10 mouse cellular contexts compared by ENCODE assay signal in the genomic region with DNA sequence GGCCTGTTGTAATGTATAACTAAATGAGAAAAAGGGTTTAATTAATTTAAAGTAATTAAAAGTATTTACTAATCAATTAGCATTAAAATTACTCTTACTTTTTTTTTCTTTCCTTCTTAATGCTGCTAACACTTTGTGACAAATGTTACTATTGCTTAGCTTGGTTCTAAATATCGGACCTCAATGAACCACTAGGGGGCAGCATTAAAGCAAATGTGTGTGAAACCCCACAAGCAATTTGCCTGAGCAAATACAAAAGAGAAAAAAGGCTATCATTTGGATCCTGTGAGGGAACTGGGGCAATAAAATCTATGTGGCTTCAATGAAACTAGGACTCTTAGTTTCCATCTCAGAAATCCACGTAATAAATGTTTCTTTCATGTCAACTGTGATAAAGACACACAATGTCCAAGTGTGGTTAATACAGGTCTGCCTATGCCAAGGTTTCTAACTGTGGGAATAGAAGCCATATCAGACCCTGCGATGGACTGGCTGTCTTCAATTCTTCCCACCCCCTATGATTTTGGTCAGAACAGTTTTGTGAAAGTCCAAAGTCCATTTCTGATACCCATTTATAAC. TPM values are rescaled to one million over a fixed set of nuclear protein-coding genes. Genes with fewer than 3 reads are reported as not detected.
A peak's percentile ranks its signal among the peaks of the same experiment; 100 is the strongest.
DNase-seq lines count a peak whose midpoint lies in the region; ATAC-seq and TF ChIP-seq lines count a peak whose summit lies in the region.
"Had no signal": no experiment of that assay in that cellular context is flagged by ENCODE, and none has a peak within 500 bp of the region (broad histone marks: within the 10 kb centered on the region; RNA-seq: fewer than 3 reads in every experiment).

No protein-coding gene starts in this region.

- peak; percentile 64 for TF ChIP-seq CTCF in Patski (IDR thresholded peaks at IDR 0.05)

- no peak overlapping the region for H3K27ac ChIP-seq in hindbrain, embryonic 11.5 days (ENCODE audit: low read depth, low read length)
- no peak overlapping the region for H3K27ac ChIP-seq in hindbrain, embryonic 10.5 days
- H3K27ac ChIP-seq: embryonic facial prominence, embryonic 12.5 days; limb, embryonic 13.5 days had no signal

- H3K9me3 ChIP-seq in hindbrain, embryonic 11.5 days (ENCODE audit: control insufficient read depth, low read length): no peaks in the 10 kb centered on the region
- H3K9me3 ChIP-seq in hindbrain, embryonic 10.5 days: no peaks in the 10 kb centered on the region
- H3K9me3 ChIP-seq: embryonic facial prominence, embryonic 12.5 days; limb, embryonic 13.5 days had no signal

- 0 out of 2 replicates have a peak, but pooled peaks have one; percentile 25 for ATAC-seq in hindbrain, embryonic 11.5 days (ENCODE audit: low FRiP score)
- no peak for ATAC-seq in Patski
- no peak for ATAC-seq in erythroblast, adult 5-6 weeks (replicated peaks; ENCODE audit: low FRiP score, poor library complexity, severe bottlenecking)

- CTCF ChIA-PET in Patski (lab: Charles Lee): interaction anchor here (1.0 to 2.1 kb wide), 4 partner anchors 9 to 103 kb away, joined by 3 to 14 read pairs (median 6); no protein-coding TSS in a partner anchor

- H3K36me3 ChIP-seq in hindbrain, embryonic 11.5 days (ENCODE audit: control insufficient read depth, insufficient read depth, low read length): no peaks in the 10 kb centered on the region
- no peaks in the 10 kb centered on the region for H3K36me3 ChIP-seq in hindbrain, embryonic 10.5 days
- H3K36me3 ChIP-seq: embryonic facial prominence, embryonic 12.5 days; limb, embryonic 13.5 days had no signal

- H3K27me3 ChIP-seq in hindbrain, embryonic 11.5 days (ENCODE audit: control insufficient read depth, insufficient read depth, low read length): peaks cover 11% of the 10 kb centered on the region
- H3K27me3 ChIP-seq in hindbrain, embryonic 10.5 days (ENCODE audit: insufficient read depth, poor library complexity, severe bottlenecking): peaks cover 41% of the 10 kb centered on the region
- no peaks in the 10 kb centered on the region for H3K27me3 ChIP-seq in Patski

- no peak overlapping the region for H3K4me3 ChIP-seq in hindbrain, embryonic 11.5 days (ENCODE audit: low read depth, low read length)
- no peak overlapping the region for H3K4me3 ChIP-seq in hindbrain, embryonic 10.5 days

- peak; percentile 87 for DNase-seq in hindbrain, embryonic 11.5 days (ENCODE audit: low spot score)
- DNase-seq in hindbrain, embryonic 10.5 days (ENCODE audit: low spot score): no peak
- DNase-seq in 416B (ENCODE audit: low read depth): peak; percentile 75
- DNase-seq in Patski (ENCODE audit: low read depth, low spot score): no peak
- peak; percentile 88 for DNase-seq in embryo, embryonic 11 days
- DNase-seq in layer of hippocampus, adult 9-10 months (ENCODE audit: low spot score): peak; percentile 81
- DNase-seq in retina, adult 2 months (ENCODE audit: low read depth, low spot score): peak; percentile 56

- WGBS in hindbrain, embryonic 11.5 days: 25% methylated on average over 3 of the region's 3 CpGs
- WGBS in hindbrain, embryonic 10.5 days: 21% methylated on average over 3 of the region's 3 CpGs

- POLR2A ChIA-PET in Patski (lab: Charles Lee): interaction anchor here (1.2 kb wide), 1 partner anchor 206 kb away, joined by 3 read pairs; no protein-coding TSS in a partner anchor

- no peak overlapping the region for H3K4me2 ChIP-seq in hindbrain, embryonic 11.5 days (replicated peaks; ENCODE audit: low read depth, low read length)

- H3K9ac ChIP-seq in hindbrain, embryonic 11.5 days (ENCODE audit: low read depth, low read length): no peak overlapping the region
- H3K9ac ChIP-seq: embryonic facial prominence, embryonic 12.5 days; limb, embryonic 13.5 days had no signal

- in situ Hi-C loops in Patski (cut with MboI; ENCODE audit: low pct_unique_long_range_greater_than_20kb): loop anchor here (5.0 kb wide), 1 partner anchor 180 kb away; no protein-coding TSS in a partner anchor

- no peaks in the 10 kb centered on the region for H3K4me1 ChIP-seq in hindbrain, embryonic 11.5 days (replicated peaks; ENCODE audit: control insufficient read depth, insufficient read depth, low read length)
- H3K4me1 ChIP-seq in hindbrain, embryonic 10.5 days (replicated peaks): peaks cover 9% of the 10 kb centered on the region; the same call in 1 of the 2 replicates
- H3K4me1 ChIP-seq: embryonic facial prominence, embryonic 12.5 days had no signal

RNA-seq across cellular contexts. Expression of a gene that starts 10.2 kb away (rescaled TPM):
- polyA plus RNA-seq in hindbrain, embryonic 11.5 days (2014; fragmentation: Nextera tagmentation; extraction: Ambion mirVana): not detected in 2 replicates
- polyA plus RNA-seq in hindbrain, embryonic 10.5 days (2016; fragmentation: Nextera tagmentation; extraction: Ambion mirVana): not detected in 2 replicates
- polyA plus RNA-seq in Patski (2021): 0.12 TPM
- 2.1 TPM in 1 of 2 replicates, not detected in the other for total RNA-seq in erythroblast, adult 5-6 weeks (2015; ENCODE audit: low replicate concordance)
- not detected in 2 replicates for total RNA-seq in erythroblast, adult 5-6 weeks (2017; ENCODE audit: low replicate concordance)
- polyA plus RNA-seq: embryonic facial prominence, embryonic 12.5 days; limb, embryonic 13.5 days had no signal

RNA-seq across cellular contexts. Expression of a gene that starts 11.6 kb away (rescaled TPM):
- not detected in 2 replicates for polyA plus RNA-seq in hindbrain, embryonic 11.5 days (2014; fragmentation: Nextera tagmentation; extraction: Ambion mirVana)
- polyA plus RNA-seq in hindbrain, embryonic 10.5 days (2016; fragmentation: Nextera tagmentation; extraction: Ambion mirVana): not detected in 2 replicates
- not detected for polyA plus RNA-seq in Patski (2021)
- not detected in 2 replicates for total RNA-seq in erythroblast, adult 5-6 weeks (2015; ENCODE audit: low replicate concordance)
- 0.28 TPM in 1 of 2 replicates, not detected in the other for total RNA-seq in erythroblast, adult 5-6 weeks (2017; ENCODE audit: low replicate concordance)
- polyA plus RNA-seq: embryonic facial prominence, embryonic 12.5 days; limb, embryonic 13.5 days had no signal

RNA-seq across cellular contexts. Expression of a gene that starts 34.2 kb away (rescaled TPM):
- polyA plus RNA-seq in hindbrain, embryonic 11.5 days (2014; fragmentation: Nextera tagmentation; extraction: Ambion mirVana): not detected in 2 replicates
- polyA plus RNA-seq in hindbrain, embryonic 10.5 days (2016; fragmentation: Nextera tagmentation; extraction: Ambion mirVana): not detected in 2 replicates
- polyA plus RNA-seq in Patski (2021): not detected
- not detected in 2 replicates for total RNA-seq in erythroblast, adult 5-6 weeks (2015; ENCODE audit: low replicate concordance)
- total RNA-seq in erythroblast, adult 5-6 weeks (2017; ENCODE audit: low replicate concordance): not detected in 2 replicates
- polyA plus RNA-seq: embryonic facial prominence, embryonic 12.5 days; limb, embryonic 13.5 days had no signal

RNA-seq across cellular contexts. Expression of a gene that starts 50.5 kb away (rescaled TPM):
- not detected in 2 replicates for polyA plus RNA-seq in hindbrain, embryonic 11.5 days (2014; fragmentation: Nextera tagmentation; extraction: Ambion mirVana)
- polyA plus RNA-seq in hindbrain, embryonic 10.5 days (2016; fragmentation: Nextera tagmentation; extraction: Ambion mirVana): not detected in 2 replicates
- polyA plus RNA-seq in Patski (2021): not detected
- total RNA-seq in erythroblast, adult 5-6 weeks (2015; ENCODE audit: low replicate concordance): not detected in 2 replicates
- total RNA-seq in erythroblast, adult 5-6 weeks (2017; ENCODE audit: low replicate concordance): not detected in 2 replicates
- polyA plus RNA-seq: embryonic facial prominence, embryonic 12.5 days; limb, embryonic 13.5 days had no signal

Comparison
In these comparisons a context has a peak if more than half of its experiments do, and no peak if none do; other contexts are left out.
1. DNase-seq: peak in hindbrain, embryonic 11.5 days (single experiment), 416B (single experiment), embryo, embryonic 11 days (single experiment), layer of hippocampus, adult 9-10 months (single experiment) and retina, adult 2 months (single experiment); none in hindbrain, embryonic 10.5 days (single experiment) and Patski (single experiment).